Mouse (Mus musculus) layer of hippocampus, adult 9-11 months (tissue): ENCODE measurements around the gene Ttn.

ENCODE experiments used
- DNase-seq: peaks from one replicate; pipeline ENCODE4 v3.0.0; 2022

Gene Ttn

DNA sequence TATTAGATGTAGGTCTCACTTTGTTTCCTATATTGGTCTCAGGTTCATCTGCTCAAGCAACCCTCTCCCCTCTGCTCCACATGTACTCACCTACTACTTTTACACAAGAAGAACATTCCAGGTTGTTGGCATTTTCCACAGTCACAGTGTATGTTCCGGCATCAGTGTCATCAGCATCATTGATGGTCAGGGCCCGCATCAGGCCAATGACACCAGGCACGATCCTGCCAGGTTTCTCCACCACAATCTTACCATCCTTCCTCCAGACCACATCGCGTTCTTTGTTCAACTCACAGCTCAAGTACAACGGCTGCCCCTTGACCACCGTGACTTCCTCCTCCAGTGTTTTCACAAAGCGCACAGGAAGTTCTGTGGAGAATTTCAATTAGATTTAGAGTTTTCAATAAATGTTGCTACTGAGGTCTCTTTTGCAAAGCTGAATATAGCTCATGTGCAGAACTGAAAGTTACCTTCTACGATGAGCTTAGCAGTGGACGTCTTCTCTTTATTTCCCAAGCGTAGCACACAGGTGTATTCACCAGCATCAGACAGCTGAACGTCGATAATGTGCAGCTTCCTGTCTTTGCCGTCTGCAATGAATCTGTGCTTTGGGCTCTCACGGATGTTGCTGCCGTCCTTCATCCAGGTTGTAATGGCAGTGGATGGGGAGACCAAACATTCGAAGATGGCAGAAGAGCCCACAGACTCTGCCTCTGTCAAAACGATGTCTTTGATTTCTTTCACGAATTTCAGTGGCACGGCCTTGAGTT, 168.1 kb downstream of the Ttn start:
- DNase-seq: no peak

DNA sequence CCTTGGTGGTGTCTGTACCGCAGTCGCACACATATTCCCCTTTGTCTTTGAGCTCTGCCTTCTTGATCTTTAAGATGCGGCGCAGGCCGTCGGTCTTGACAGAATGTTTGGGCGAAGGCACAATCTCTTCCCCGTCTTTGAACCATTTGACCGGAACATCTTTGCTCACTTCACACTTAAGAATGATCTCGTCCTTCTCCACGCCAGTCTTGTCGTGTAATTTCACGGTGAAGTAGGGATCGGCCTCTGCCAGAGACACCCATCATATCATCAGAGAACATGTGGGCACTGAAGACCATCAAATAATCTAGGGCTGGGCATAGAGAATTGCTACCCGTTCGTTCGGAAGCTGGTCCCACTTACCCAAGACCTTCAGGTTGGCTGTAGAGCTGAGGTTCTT, 171.2 kb downstream of the Ttn start:
- no peak for DNase-seq

DNA sequence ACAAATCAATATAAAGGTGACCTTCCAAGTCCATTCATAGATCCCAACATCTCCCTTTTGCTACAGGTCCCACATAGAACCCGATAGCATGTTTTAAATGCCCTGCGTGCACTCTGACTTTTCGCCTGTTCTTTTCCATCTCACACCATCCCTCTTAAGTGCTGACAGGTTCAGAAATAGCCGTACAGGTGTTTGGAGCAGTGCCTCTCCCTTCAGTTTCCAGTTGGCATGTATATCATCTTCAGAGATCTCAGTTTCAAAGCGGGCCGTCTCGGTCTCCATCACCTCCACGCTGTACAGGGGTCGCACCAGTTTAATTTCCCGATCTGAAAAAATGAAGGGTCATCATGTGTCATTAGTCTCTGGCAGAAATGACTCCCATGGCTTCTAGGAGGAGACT, 174.0 kb downstream of the Ttn start:
- no peak for DNase-seq

DNA sequence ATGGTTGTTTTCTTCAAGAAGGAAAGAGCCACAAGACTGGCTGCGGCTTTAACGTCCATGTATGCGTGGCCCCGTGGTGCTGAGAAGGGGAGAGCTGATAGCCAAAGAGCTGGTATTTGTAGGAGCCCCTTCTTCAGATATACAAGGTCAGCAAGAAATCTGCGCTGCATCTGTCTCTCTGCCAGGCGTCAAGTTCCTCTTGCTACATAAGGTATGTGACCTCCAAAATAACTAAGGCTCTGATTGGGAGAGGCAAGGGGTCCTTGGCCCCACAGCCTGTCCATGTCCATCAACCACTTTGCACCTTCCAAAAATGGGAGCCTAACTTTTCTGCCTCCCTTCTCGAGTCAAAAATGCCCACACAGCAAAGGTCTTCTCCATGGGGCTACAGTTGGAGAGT, 175.1 kb downstream of the Ttn start:
- DNase-seq: no peak

DNA sequence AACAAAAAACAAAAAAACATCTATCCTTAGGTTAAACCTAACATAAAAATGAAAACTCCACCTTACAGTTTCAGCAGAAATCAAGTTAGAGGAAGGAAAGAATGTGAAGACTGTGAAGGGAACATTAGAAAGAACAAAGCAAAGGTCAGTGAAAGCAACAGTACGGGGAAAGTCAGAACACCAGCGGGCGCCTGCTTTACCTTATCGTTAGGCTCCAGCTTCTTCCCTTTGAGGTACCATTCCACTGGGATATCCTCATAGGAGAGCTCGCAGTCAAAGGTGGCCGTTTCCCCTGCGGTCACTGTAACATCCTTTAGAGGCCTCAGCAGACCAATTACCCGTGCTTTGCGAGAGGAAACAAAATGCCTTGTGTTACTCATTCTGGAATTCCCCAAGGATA, 175.5 kb downstream of the Ttn start:
- DNase-seq: no peak

DNA sequence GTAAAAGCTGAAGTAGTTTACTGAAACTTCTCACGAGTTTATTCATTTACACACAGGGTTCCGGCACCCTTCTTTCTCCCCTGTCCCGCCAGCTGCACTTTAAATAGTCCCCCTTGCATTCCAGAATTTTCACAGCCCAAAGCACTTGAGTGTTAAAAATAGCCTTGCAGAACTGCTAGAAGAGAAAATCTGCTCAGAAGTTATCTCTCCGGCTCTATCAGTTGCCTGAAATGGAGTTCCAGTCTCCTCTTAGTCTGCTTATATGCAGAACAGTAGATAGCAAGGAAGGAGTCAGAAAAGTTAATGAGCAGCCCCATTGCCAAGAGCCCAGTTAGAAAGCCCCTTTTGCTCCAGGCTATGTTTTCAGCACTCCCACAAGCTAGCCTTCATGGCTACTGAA, 176.0 kb downstream of the Ttn start:
- DNase-seq: no peak

DNA sequence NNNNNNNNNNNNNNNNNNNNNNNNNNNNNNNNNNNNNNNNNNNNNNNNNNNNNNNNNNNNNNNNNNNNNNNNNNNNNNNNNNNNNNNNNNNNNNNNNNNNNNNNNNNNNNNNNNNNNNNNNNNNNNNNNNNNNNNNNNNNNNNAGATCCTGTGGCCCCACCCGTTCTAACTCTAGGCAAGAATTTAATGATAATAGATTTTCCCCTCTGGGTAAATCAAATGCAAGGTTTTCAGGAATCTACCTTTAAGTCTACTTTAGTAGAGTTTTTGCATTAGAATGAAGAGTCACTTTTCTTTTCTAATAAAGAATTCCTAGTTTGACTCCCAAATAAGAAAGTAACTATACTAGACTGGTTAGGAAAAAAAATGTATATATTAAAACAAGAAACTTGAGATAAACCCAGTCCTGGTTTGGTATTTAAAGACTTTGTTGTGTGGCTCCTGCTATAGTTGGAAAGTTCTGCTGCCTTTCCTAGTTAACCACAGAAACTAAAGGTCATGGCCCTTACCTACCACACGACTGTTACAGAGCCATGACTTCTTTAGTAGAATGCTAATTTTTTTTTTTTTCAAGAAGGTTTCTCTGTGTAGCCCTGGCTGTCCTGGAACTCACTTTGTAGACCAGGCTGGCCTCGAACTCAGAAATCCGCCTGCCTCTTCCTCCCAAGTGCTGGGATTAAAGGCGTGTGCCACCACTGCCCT, 177.0 kb downstream of the Ttn start:
- DNase-seq: no peak

DNA sequence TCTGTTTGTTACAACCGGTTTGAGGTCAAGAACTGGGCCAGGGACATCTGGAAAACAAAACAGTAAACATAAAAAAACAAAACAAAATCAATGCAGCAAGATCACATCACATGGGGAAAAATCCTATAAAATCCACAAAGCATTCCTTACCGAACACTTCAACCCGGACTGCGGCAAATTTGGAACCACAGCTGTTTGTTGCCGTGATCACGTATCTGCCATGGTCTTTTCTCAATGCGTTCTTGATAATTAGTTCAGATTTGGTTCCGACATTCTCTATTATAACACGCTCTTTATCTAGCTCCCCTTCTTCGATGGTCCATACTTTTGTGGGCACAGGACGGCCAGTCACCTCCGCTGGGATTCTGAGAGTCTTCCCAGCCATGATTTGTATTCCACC, 198.2 kb downstream of the Ttn start:
- DNase-seq: no peak

DNA sequence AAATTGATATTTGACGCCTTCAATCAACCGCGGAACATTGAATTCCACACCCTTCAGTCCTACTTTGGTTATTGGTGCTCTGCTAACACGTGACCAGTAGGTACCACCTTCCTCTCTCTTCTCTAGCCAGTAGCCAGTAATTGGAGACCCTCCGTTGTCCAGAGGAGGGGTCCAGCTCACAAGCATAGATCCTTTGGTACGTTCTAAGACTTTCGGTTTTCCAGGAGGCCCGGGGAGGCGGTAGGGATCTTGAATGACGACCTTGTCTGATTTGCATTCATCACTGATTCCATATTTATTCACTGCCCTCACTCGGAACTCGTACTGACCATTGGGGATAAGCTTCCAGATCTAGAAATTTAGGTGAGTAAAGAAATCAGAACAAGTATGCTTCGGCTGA, 201.6 kb downstream of the Ttn start:
- no peak for DNase-seq

DNA sequence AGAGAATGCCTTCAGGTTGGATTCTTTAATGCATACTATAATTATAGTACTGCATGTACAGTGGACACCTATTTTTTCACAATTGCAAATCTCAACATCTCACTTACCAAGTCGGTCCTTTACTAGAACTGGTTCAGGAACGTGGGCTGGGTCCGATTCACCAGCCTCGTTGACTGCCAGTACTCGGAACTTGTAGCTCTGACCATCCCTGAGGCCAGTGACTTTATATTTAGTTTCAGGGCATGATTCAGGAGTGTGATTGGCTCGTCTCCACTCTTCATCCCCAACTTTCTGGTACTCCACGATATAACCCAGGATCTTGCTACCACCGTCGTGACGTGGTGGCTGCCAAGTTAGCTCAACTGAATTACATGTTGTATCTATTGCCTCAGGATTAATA, 212.5 kb downstream of the Ttn start:
- DNase-seq: no peak

DNA sequence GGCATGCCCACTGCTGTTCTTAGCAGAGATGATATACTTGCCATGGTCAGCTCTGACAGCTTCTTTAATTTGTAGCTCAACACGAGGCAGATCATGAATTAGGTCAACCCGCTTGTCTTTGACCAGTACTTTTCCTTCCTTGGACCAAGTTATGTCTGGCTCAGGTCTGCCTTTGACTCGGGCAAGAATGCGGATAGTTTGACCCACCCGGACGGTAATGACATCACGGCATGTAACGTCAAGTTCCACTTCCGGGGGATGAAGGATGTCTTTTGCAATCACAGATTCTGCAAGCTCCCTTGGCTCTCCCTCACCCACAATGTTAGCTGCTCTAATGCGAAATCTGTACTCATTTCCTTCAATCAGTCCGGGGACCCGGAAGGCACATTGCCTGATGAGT, 215.1 kb downstream of the Ttn start:
- DNase-seq: no peak

DNA sequence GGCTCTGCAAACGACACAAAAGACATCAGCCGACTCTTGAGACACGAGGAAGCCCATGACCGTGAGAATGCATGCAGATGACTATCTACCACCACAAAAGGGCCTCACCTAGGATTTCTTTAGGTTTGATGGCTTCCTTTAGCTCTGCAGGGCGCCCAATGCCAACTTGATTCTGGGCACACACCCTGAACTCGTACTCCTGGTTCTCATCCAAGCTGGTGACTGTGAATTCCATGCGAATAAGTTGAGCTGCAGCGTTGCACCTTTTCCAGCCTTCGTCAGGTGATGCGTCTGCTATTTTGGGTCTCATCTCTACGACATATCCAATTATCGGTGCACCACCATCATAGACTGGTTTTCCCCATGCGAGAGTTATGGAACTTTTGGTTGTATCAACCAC, 217.8 kb downstream of the Ttn start:
- DNase-seq: no peak

DNA sequence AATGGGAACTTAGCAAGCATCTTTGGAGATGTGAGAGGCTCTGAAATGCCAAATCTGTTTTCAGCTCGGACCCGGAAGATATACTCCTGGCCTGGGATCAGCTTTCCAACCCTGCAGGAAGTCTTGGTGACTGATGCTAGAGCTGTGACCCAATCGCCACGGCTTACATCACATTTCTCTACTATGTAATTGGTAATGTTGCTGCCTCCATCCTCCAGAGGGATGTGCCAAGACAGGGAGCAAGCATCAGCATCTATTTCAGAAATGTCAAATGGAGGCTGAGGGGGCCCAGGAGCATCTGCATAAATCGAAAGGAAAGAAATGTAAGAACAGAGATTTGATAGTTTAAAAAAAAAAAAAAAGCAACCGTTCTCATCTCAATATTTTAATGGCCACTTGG, 220.2 kb downstream of the Ttn start:
- DNase-seq: no peak

DNA sequence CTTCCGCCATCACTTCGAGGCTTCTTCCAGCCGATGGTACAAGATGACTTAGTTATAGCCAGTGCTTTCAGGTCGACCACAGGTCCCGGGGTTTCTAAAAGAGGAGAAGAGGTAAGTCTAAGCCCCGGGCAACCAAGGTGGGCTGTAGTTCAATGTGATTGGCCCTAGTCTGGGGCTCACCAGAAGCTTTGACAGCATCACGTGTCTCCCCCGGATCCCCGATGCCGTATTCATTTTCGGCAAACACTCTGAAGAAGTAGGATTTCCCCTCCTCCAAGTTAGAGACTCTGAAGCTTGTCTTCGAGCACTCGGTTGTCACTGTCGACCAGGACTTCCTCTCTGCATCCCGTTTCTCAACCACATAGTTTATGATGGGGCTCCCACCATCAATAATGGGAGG, 225.9 kb downstream of the Ttn start:
- no peak for DNase-seq

DNA sequence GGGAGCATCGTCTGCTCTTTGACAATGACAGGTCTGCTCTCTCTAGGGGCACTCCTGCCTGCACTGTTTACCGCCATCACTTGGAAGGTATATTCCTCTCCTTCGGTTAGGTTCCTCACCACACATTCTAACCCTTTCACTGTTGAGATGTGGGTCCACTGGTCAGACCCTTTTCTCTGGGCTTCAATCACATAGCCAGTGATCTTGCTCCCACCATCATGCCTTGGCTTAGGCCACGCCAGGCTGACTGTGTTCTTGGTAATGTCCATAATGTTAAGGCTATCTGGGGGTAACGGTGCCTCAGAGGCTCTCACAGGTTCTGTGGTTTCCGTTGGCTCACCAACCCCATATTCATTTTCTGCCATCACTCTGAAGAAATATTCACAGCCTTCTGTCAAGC, 230.4 kb downstream of the Ttn start:
- no peak for DNase-seq

DNA sequence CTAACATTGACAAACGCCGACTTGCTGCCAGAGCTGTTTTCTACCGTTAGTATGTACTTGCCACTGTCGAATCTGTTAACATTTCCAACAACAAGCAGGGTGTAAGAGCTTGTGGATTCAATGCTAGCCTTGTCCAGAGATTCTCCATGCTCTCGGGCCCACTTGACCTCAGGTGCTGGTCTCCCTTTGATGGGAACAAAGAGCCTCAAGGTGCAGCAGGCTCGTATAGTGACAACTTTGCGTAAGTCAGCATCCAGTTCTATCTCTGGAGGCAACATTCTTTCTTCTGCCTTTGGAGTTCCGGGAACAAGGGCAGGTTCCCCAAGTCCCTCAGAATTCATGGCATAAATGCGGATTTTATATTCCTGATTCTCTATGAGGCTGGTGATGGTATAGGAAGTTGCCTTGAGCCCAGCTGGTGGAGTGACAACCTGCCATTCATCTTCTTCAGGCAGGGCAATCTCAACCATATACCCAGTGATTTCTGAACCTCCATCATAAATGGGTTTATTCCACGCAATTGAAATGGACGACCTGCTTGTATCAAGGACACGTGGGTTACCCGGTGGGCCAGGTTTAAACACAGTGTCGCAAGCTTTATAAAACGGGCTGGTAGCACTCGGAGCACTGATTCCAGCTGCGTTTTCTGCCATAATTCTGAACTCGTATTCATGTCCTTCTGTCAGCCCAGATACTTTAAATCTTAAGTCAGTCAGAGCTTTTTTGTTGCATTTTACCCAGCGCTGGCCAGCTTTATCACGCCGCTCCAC, 232.8 kb downstream of the Ttn start:
- DNase-seq: no peak

DNA sequence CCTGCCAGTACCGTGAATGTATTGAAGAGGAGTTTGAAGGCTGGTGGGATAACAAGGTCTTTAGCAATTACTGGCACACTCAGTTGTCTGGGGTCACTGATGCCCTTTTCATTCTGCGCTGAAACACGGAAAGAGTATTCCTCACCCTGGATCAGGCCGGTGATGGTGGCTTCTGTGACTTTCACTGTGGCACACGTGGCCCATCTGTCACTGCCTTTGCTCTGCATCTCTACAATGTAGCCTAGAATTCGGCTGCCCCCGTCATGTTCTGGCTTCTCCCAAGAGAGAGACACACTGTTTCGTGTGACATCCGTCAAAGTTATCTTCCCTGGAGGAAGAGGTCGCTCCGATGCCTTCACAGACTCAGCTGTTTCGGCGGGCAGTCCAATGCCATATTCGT, 233.7 kb downstream of the Ttn start:
- DNase-seq: no peak

DNA sequence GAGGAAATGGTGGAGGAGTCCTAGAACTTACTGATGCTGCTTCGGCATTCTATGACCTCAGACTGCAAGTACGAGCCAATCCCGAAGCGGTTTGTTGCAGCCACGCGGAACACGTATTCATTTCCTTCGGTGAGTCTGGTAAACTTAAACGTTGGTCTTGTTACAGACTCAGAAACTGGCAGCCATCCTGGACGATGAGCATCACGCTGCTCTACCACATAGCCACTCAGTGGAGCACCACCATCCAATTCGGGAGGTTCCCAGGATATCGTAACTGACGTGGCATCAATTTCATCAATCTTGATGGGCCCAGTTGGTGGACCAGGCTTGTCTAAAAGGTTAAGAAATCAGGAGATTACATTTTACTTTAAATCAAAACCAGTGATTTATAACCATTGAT, 262.7 kb downstream of the Ttn start:
- no peak for DNase-seq

DNA sequence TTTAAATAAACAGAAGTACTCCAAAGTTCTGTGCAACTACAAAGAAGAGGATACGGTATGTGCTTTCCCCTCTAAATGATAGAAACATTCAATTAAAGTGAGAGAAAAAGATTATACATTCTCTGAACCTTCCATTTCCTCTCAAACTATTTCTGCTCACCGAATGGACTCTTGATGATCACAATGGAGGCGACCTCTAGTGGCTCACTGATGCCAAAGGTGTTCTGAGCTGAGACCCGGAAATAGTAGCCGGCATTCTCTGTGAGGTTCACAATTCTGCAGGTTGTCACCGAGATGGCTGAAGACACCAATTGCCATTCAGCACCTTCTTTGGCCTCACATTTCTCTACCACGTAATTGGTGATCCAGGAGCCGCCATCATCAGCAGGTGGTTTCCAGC, 267.4 kb downstream of the Ttn start:
- DNase-seq: no peak

DNA sequence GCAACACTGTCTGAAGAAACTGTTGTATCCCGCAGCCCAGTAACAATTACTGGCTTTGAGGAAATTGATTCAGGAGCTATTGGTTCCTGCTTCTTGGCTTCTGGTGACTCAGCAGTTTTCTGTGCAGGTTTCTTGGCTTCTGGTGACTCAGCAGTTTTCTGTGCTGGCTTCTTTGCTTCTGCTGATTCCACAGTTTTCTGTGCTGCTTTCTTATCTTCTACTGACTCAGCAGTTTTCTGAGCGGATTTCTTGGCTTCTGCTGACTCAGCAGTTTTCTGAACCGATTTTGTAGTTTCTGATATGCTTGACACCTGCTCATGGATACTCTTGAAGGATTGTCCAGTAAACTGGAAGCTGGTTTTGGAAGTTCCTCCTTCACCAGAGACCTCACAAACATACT, 273.8 kb downstream of the Ttn start:
- no peak for DNase-seq

DNA sequence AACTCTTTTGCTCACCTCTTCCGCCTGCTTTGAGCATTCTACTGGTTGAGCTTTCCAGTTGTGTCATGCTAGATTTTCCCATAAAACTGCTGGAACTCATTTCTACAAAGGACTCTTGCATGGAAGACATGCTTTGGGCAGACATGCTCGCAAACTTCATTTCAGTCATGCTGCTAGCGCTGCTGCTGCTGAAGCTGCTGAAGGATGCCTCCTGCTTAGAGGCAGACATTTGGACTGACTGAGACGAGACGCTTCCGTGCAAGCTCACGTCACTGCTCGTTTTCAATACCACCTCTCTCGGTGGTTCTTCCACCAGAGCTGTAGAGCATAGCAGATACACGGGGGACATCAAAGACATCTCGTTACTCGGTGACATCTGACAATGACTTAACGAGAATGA, 276.7 kb downstream of the Ttn start:
- no peak for DNase-seq

DNA sequence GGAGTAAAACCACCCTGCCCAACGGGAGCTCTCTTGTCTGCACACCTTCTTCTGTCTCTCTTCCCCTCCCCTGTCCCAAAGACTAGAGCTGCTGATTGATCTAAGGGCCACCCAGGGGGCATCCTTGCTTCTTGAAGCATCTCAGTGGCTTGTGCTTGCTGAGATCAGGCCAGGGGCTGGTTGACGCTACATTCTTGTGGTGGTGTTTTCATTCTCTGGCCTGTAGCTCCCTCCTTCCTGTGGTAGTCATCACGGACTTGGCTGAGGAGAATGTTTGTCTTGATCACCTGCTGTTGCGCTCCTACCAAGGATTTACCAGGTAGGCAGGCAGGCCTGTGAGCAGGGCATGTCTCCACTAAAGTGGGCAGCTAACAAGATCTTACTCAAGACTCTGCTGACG, 279.6 kb downstream of the Ttn start:
- DNase-seq: no peak

DNA sequence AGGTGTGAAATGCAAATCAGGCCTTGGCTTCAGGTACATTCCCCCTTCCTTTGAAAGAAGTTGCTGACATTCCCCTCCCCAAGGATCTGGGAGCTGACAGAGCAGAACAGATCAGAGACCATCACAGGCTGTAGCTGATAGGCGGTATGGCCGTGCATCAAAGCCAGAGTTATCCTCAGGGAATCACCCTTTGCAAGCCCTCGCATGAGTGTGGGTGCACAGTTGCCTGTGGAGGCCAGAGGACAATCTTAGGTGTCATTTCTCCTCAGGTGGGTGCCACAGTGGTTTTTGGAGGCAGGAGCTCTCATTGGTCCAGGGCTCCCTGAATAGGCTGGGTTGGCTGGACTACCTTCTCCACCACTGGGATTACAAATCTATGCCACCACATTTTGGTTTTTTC, 280.2 kb downstream of the Ttn start:
- no peak for DNase-seq

DNA sequence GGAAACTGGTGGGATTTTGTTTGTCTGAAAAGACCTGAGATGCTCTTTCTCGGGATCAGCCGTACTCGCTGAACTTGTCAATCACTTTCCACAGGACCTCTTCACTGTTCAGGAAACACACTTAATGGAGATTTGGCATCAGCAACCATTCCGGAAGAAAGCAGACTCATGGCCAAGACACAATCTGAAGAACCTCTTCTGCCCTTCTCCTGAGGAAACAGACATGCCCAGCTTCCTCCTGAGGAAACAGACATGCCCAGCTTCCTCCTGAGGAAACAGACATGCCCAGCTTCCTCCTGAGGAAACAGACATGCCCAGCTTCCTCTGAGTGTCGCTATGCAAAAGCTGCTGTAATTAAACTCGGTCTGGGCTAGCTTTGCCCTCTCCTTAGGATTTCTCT, 287.1 kb downstream of the Ttn start:
- DNase-seq: no peak
